Mouse (Mus musculus) limb, embryonic 15.5 days (tissue): ENCODE measurements at regions not wholly inside any gene's neighbourhood (a gene's known extent, or its start where the extent isn't known, plus 50 kb on each side); places are given as distances from the start of the nearest gene placed in this dataset.

Experiments used
- ATAC-seq: fragments of 200-750 bp; cut with Nextera tagmentation; 2 replicates; pipeline ENCODE4 v1.8.0; 2017; ENCODE audit warnings: low read depth, moderate TSS enrichment; ENCODE audit not compliant: insufficient number of reproducible peaks, low FRiP score, low TSS enrichment
- H3K27ac ChIP-seq: fragments of 300-500 bp; sonication (generic); 2 replicates; pipeline ENCODE4 v1.5.1; 2015; ENCODE audit warnings: moderate library complexity, mild to moderate bottlenecking, inconsistent platforms
- H3K27me3 ChIP-seq: fragments of 300-500 bp; sonication (generic); 2 replicates; pipeline ENCODE4 v1.6.1; 2015; ENCODE audit warnings: inconsistent platforms
- H3K36me3 ChIP-seq: fragments of 300-500 bp; sonication (generic); 2 replicates; pipeline ENCODE4 v1.6.1; 2015; ENCODE audit warnings: inconsistent platforms
- H3K4me1 ChIP-seq: fragments of 300-500 bp; sonication (generic); 2 replicates; pipeline ENCODE4 v1.6.1; 2015; ENCODE audit warnings: inconsistent platforms
- H3K4me2 ChIP-seq: fragments of 300-500 bp; sonication (generic); 2 replicates; pipeline ENCODE4 v1.6.1; 2015; ENCODE audit warnings: mild to moderate bottlenecking, inconsistent platforms
- H3K4me3 ChIP-seq: fragments of 300-500 bp; sonication (generic); 2 replicates; pipeline ENCODE4 v1.5.1; 2015; ENCODE audit warnings: mild to moderate bottlenecking, inconsistent platforms
- H3K9ac ChIP-seq: fragments of 300-500 bp; sonication (generic); 2 replicates; pipeline ENCODE4 v1.6.1; 2015; ENCODE audit warnings: inconsistent platforms
- H3K9me3 ChIP-seq: fragments of 300-500 bp; sonication (generic); 2 replicates; pipeline ENCODE4 v1.6.1; 2016; ENCODE audit warnings: inconsistent platforms
- WGBS: fragments of 180-500 bp; shearing (Covaris S2); methylation state at CpG from one replicate; pipeline ENCODE4 v1.1.7; 2015; 5-methylcytosine and 5-hydroxymethylcytosine counted together

GRCm38 (mm10) chr5:148820476-148820875 is 108.6 kb downstream of the Katnal1 start:
- peaks cover 9% of the 10 kb centered on the region for H3K4me1 ChIP-seq
- H3K4me3 ChIP-seq = no peak overlapping the region
- ATAC-seq = no peak
- H3K27me3 ChIP-seq = peaks cover 25% of the 10 kb centered on the region
- H3K4me2 ChIP-seq = peak overlapping the region; percentile 8; the same call in 1 of the 2 replicates
- no peak overlapping the region for H3K9ac ChIP-seq
- H3K36me3 ChIP-seq = no peaks in the 10 kb centered on the region
- H3K27ac ChIP-seq = no peak overlapping the region
- 9% methylated on average over 20 of the region's 20 CpGs for WGBS
- H3K9me3 ChIP-seq = no peaks in the 10 kb centered on the region

- 26% methylated on average over 6 of the region's 6 CpGs for WGBS
- Histone ChIP-seq H3K36me3 (no peaks in the 10 kb centered on the region), H3K4me1 (peaks cover 9% of the 10 kb centered on the region), H3K4me3 (no peak overlapping the region), H3K4me2 (no peak overlapping the region), H3K9me3 (no peaks in the 10 kb centered on the region), H3K27me3 (peaks cover 25% of the 10 kb centered on the region), H3K27ac (no peak overlapping the region), H3K9ac (no peak overlapping the region)
- ATAC-seq = no peak
These were observed 109.7 kb downstream of the Katnal1 start for GRCm38 (mm10) chr5:148819423-148819822.

- 62% methylated on average over 2 of the region's 2 CpGs for WGBS
- Histone ChIP-seq H3K27ac (no peak overlapping the region), H3K9ac (no peak overlapping the region), H3K36me3 (no peaks in the 10 kb centered on the region), H3K4me1 (peaks cover 9% of the 10 kb centered on the region), H3K4me3 (no peak overlapping the region), H3K4me2 (no peak overlapping the region), H3K9me3 (no peaks in the 10 kb centered on the region), H3K27me3 (peaks cover 25% of the 10 kb centered on the region)
- ATAC-seq = no peak
These were observed 110.4 kb downstream of the Katnal1 start for GRCm38 (mm10) chr5:148818746-148819145.

GRCm38 (mm10) chr5:148812840-148813239 is 116.3 kb downstream of the Katnal1 start:
- Histone ChIP-seq H3K9ac (no peak overlapping the region), H3K4me2 (no peak overlapping the region), H3K36me3 (no peaks in the 10 kb centered on the region), H3K4me3 (no peak overlapping the region), H3K27ac (no peak overlapping the region), H3K9me3 (no peaks in the 10 kb centered on the region), H3K27me3 (peaks cover 12% of the 10 kb centered on the region), H3K4me1 (peaks cover 17% of the 10 kb centered on the region)
- no peak for ATAC-seq
- 48% methylated on average over 9 of the region's 9 CpGs for WGBS

GRCm38 (mm10) chr5:148812016-148812415 is 117.1 kb downstream of the Katnal1 start:
- no peak overlapping the region for H3K4me3 ChIP-seq
- H3K27me3 ChIP-seq = peaks cover 12% of the 10 kb centered on the region
- WGBS = 25% methylated on average over 13 of the region's 13 CpGs
- peaks cover 17% of the 10 kb centered on the region for H3K4me1 ChIP-seq
- no peak overlapping the region for H3K9ac ChIP-seq
- H3K27ac ChIP-seq = no peak overlapping the region
- no peaks in the 10 kb centered on the region for H3K9me3 ChIP-seq
- no peak for ATAC-seq
- no peak overlapping the region for H3K4me2 ChIP-seq
- H3K36me3 ChIP-seq = no peaks in the 10 kb centered on the region

GRCm38 (mm10) chr5:148809485-148809884 is 119.6 kb downstream of the Katnal1 start:
- no peak overlapping the region for H3K27ac ChIP-seq
- H3K9me3 ChIP-seq = no peaks in the 10 kb centered on the region
- peaks cover 12% of the 10 kb centered on the region for H3K27me3 ChIP-seq
- ATAC-seq = no peak
- H3K9ac ChIP-seq = no peak overlapping the region
- no peaks in the 10 kb centered on the region for H3K36me3 ChIP-seq
- WGBS = 35% methylated on average over 3 of the region's 3 CpGs
- H3K4me3 ChIP-seq = no peak overlapping the region
- peaks cover 17% of the 10 kb centered on the region for H3K4me1 ChIP-seq
- no peak overlapping the region for H3K4me2 ChIP-seq

- H3K4me2 ChIP-seq = 0 out of 2 replicates have a peak overlapping the region, but pooled peaks have one; percentile 7
- H3K27ac ChIP-seq = no peak overlapping the region
- peaks cover 17% of the 10 kb centered on the region for H3K4me1 ChIP-seq
- no peaks in the 10 kb centered on the region for H3K9me3 ChIP-seq
- WGBS = 20% methylated on average over 10 of the region's 10 CpGs
- no peak overlapping the region for H3K9ac ChIP-seq
- H3K36me3 ChIP-seq = no peaks in the 10 kb centered on the region
- H3K27me3 ChIP-seq = peaks cover 12% of the 10 kb centered on the region
- no peak for ATAC-seq
- H3K4me3 ChIP-seq = no peak overlapping the region
These were observed 120.1 kb downstream of the Katnal1 start for GRCm38 (mm10) chr5:148809055-148809454.

- H3K9ac ChIP-seq = no peak overlapping the region
- WGBS = 4% methylated on average over 4 of the region's 4 CpGs
These were observed 120.7 kb downstream of the Katnal1 start for GRCm38 (mm10) chr5:148808426-148808825.

GRCm38 (mm10) chr5:148807612-148808011 is 121.5 kb downstream of the Katnal1 start:
- WGBS = 90% methylated on average over 4 of the region's 4 CpGs
- H3K27me3 ChIP-seq = peaks cover 12% of the 10 kb centered on the region
- no peak overlapping the region for H3K27ac ChIP-seq
- no peaks in the 10 kb centered on the region for H3K36me3 ChIP-seq
- no peaks in the 10 kb centered on the region for H3K9me3 ChIP-seq
- no peak overlapping the region for H3K9ac ChIP-seq
- peaks cover 22% of the 10 kb centered on the region for H3K4me1 ChIP-seq
- no peak overlapping the region for H3K4me2 ChIP-seq
- H3K4me3 ChIP-seq = no peak overlapping the region
- no peak for ATAC-seq

More at GRCm38 (mm10) chr5:148808426-148808825, 120.7 kb downstream of the Katnal1 start:
- Histone ChIP-seq H3K9me3 (no peaks in the 10 kb centered on the region), H3K4me1 (peaks cover 17% of the 10 kb centered on the region), H3K27me3 (peaks cover 12% of the 10 kb centered on the region), H3K36me3 (no peaks in the 10 kb centered on the region), H3K4me2 (no peak overlapping the region), H3K27ac (no peak overlapping the region), H3K4me3 (no peak overlapping the region)
- no peak for ATAC-seq

GRCm38 (mm10) chr5:148805030-148805429 is 124.1 kb downstream of the Katnal1 start:
- Histone ChIP-seq H3K4me2 (no peak overlapping the region), H3K27me3 (peaks cover 3% of the 10 kb centered on the region), H3K9ac (no peak overlapping the region), H3K4me3 (no peak overlapping the region), H3K36me3 (no peaks in the 10 kb centered on the region), H3K27ac (no peak overlapping the region), H3K4me1 (peaks cover 25% of the 10 kb centered on the region), H3K9me3 (no peaks in the 10 kb centered on the region)
- 65% methylated on average over 3 of the region's 3 CpGs for WGBS
- no peak for ATAC-seq

GRCm38 (mm10) chr5:148803772-148804171 is 125.3 kb downstream of the Katnal1 start:
- Histone ChIP-seq H3K4me2 (no peak overlapping the region), H3K9ac (no peak overlapping the region), H3K4me1 (peaks cover 13% of the 10 kb centered on the region), H3K4me3 (no peak overlapping the region), H3K27ac (no peak overlapping the region), H3K27me3 (no peaks in the 10 kb centered on the region), H3K9me3 (no peaks in the 10 kb centered on the region), H3K36me3 (no peaks in the 10 kb centered on the region)
- no peak for ATAC-seq
- WGBS = 84% methylated on average over 14 of the region's 14 CpGs

- Histone ChIP-seq H3K9ac (no peak overlapping the region), H3K36me3 (no peaks in the 10 kb centered on the region), H3K4me1 (peaks cover 18% of the 10 kb centered on the region), H3K27ac (peak overlapping the region; percentile 54), H3K4me2 (no peak overlapping the region), H3K27me3 (no peaks in the 10 kb centered on the region), H3K4me3 (no peak overlapping the region), H3K9me3 (no peaks in the 10 kb centered on the region)
- ATAC-seq = no peak
- WGBS = 41% methylated on average over 9 of the region's 9 CpGs
These were observed 126.4 kb downstream of the Katnal1 start for GRCm38 (mm10) chr5:148802720-148803119.

GRCm38 (mm10) chr5:148798541-148798940 is 130.6 kb downstream of the Katnal1 start:
- H3K9ac ChIP-seq = no peak overlapping the region
- peaks cover 20% of the 10 kb centered on the region for H3K4me1 ChIP-seq
- no peaks in the 10 kb centered on the region for H3K36me3 ChIP-seq
- no peaks in the 10 kb centered on the region for H3K9me3 ChIP-seq
- no peak overlapping the region for H3K4me3 ChIP-seq
- H3K27me3 ChIP-seq = no peaks in the 10 kb centered on the region
- 54% methylated on average over 6 of the region's 6 CpGs for WGBS
- no peak overlapping the region for H3K27ac ChIP-seq
- no peak overlapping the region for H3K4me2 ChIP-seq
- no peak for ATAC-seq
